Mouse (Mus musculus): ENCODE data around the gene Fat3. TPM values are rescaled to one million over a fixed set of nuclear protein-coding genes. Genes with fewer than 3 reads are reported as not detected.

Fat3 gene
- polyA plus RNA-seq, 1 experiment from 2014 or later: 9.1 TPM

DNA sequence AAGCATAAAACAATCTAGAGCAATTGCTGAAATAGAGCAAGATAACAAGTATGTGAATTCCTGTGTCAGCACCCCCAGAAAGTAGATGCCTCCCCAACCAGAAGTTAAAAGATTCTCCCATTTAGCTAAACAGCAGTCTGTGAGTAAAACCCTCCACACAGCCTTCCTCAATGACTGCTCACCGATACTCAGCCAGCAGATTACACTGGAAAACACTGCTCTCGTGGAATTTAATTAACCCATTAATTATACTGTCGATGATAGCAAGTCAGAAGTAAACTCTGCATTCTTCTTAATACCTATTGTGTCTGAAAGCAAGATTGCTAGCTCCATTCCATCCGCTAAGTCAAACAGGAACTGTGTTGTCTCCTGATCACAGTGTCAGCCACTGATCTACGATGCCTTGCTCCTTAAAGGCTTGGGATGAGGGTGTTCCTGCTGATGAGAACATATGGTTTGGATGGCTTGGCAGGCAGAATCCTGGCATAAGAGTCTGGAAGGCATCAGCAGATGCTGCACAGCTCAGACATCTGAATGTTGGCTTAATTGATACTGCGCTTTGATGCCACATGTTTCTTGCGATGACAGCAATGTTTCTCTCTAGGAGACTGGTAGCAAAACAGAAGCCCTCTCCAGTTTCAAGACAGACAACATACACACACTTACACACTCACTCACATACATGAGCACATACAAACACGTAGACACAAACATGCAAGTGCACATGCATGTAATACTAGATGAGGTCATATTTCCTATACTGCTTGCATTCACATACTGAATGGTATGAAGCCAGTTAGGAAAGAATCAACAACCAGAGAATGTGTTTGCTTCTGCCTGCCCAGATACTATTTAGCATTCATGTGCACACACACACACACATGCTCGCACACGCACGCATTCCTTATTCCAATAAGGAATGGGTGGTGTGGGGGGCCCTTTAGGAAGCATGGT is 155.9 kb downstream of the Fat3 start:
- H3K27ac ChIP-seq (replicated peaks): no peak overlapping the region
- peak overlapping the region; percentile 8; the same call in 1 of the 2 replicates for H3K4me2 ChIP-seq
- H3K27me3 ChIP-seq: no peaks in the 10 kb centered on the region
- no peaks in the 10 kb centered on the region for H3K9me3 ChIP-seq
- H3K4me1 ChIP-seq (replicated peaks): peaks cover 17% of the 10 kb centered on the region
- ATAC-seq (ENCODE audit: low FRiP score, low read depth): peak; percentile 85
- no peak overlapping the region for H3K9ac ChIP-seq
- H3K36me3 ChIP-seq: no peaks in the 10 kb centered on the region
- 46% methylated on average over 11 of the region's 11 CpGs for WGBS
- no peak overlapping the region for H3K4me3 ChIP-seq

DNA sequence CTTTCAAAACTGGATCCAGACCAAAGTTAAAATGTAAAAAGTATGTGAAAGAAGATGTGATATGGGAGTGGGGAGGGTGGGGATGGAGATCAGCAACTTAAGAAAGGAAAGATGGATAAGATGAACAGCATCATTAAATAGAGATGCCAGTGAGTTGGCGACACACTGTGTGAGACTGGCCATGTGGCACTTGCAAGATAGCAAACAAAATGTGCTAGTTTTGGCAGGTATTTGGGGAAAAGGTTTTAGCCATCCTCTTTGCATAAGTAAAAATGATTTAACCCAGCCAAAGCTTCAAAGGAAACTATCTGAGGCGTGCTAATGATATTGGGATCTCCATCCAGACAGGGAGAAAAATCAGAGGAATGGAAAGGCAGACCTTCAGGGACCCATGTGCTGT is 157.9 kb downstream of the Fat3 start:
- H3K4me2 ChIP-seq: no peak overlapping the region
- H3K4me3 ChIP-seq: no peak overlapping the region
- no peaks in the 10 kb centered on the region for H3K36me3 ChIP-seq
- 80% methylated on average over 2 of the region's 2 CpGs for WGBS
- no peak overlapping the region for H3K9ac ChIP-seq
- no peaks in the 10 kb centered on the region for H3K27me3 ChIP-seq
- ATAC-seq (ENCODE audit: low FRiP score, low read depth): no peak
- no peaks in the 10 kb centered on the region for H3K9me3 ChIP-seq
- H3K4me1 ChIP-seq (replicated peaks): peaks cover 17% of the 10 kb centered on the region
- no peak overlapping the region for H3K27ac ChIP-seq (replicated peaks)

- peaks cover 17% of the 10 kb centered on the region for H3K4me1 ChIP-seq (replicated peaks)
- no peak overlapping the region for H3K4me3 ChIP-seq
- no peaks in the 10 kb centered on the region for H3K36me3 ChIP-seq
- H3K27me3 ChIP-seq: no peaks in the 10 kb centered on the region
- WGBS: 78% methylated on average over 8 of the region's 8 CpGs
- no peaks in the 10 kb centered on the region for H3K9me3 ChIP-seq
- H3K27ac ChIP-seq (replicated peaks): no peak overlapping the region
- H3K4me2 ChIP-seq: no peak overlapping the region
- no peak overlapping the region for H3K9ac ChIP-seq
- no peak for ATAC-seq (ENCODE audit: low FRiP score, low read depth)
Measured at GRCm38 (mm10) chr9:16342577-16342976, 158.5 kb downstream of the Fat3 start.

- Histone ChIP-seq H3K4me2 (no peak overlapping the region), H3K9me3 (no peaks in the 10 kb centered on the region), H3K4me3 (no peak overlapping the region), H3K27me3 (no peaks in the 10 kb centered on the region), H3K36me3 (no peaks in the 10 kb centered on the region), H3K4me1 (replicated peaks) (peaks cover 14% of the 10 kb centered on the region), H3K27ac (replicated peaks) (no peak overlapping the region), H3K9ac (no peak overlapping the region; the same call in 1 of the 2 replicates)
- WGBS: 28% methylated on average over 3 of the region's 3 CpGs
- 0 out of 2 replicates have a peak, but pooled peaks have one; percentile 63 for ATAC-seq (ENCODE audit: low FRiP score, low read depth)
Measured at GRCm38 (mm10) chr9:16330290-16330984, 170.6 kb downstream of the Fat3 start.

DNA sequence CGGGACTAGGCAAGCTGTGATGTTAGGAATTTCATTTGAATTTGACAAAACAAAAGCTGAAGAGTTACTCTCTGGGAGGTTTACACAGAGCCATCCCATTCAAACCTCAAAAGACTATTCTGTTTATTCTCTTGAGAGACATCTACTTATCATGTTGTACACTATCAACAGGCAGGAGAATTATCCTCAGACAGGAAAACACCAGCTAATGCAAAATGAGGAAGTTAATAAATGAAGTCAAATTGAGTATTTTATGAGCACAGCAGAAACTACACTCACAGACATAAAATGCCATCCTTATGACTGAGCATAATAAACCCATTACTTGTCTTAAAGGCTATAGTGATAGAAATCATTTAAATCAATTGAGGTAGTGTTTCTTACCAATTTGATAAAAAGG is 182.1 kb downstream of the Fat3 start:
- no peaks in the 10 kb centered on the region for H3K36me3 ChIP-seq
- no peaks in the 10 kb centered on the region for H3K27me3 ChIP-seq
- 55% methylated on average over 1 of the region's 1 CpGs for WGBS
- no peak overlapping the region for H3K9ac ChIP-seq
- no peak overlapping the region for H3K27ac ChIP-seq (replicated peaks)
- no peak for ATAC-seq (ENCODE audit: low FRiP score, low read depth)
- H3K4me2 ChIP-seq: no peak overlapping the region
- H3K4me3 ChIP-seq: no peak overlapping the region
- no peaks in the 10 kb centered on the region for H3K4me1 ChIP-seq (replicated peaks)
- H3K9me3 ChIP-seq: no peaks in the 10 kb centered on the region

DNA sequence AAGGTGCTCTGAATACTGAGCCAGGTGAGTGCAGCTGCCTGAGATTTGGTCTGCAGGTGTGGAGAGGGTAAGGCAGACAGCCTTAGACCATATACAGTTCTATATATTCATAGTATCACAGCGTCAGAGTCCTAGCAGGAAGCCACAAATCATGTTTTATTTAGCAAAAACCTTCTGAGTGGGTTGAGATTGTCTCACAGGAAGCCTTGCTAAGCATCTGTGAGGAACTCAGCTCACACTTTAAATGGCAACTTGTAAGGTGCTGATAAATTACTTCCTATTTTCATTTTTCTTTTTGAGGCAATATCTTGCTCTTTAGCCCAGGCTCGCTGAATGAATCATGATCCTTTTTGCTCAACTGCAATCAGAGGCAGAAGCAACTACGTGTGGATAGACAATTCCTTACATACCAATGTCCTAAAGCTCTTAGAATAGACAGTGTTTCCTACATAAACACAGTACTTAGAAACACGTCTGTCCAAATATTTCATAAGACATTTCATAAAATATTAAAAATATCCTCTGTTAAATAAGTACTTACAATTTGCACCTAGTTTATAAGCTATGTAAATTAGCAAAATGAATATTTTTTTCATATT is 188.4 kb downstream of the Fat3 start:
- no peak overlapping the region for H3K9ac ChIP-seq
- H3K4me2 ChIP-seq: no peak overlapping the region
- no peaks in the 10 kb centered on the region for H3K36me3 ChIP-seq
- no peak for ATAC-seq (ENCODE audit: low FRiP score, low read depth)
- no peak overlapping the region for H3K4me3 ChIP-seq
- H3K9me3 ChIP-seq: no peaks in the 10 kb centered on the region
- no peak overlapping the region for H3K27ac ChIP-seq (replicated peaks)
- H3K4me1 ChIP-seq (replicated peaks): peaks cover 14% of the 10 kb centered on the region; the same call in 1 of the 2 replicates
- WGBS: 76% methylated on average over 4 of the region's 4 CpGs
- H3K27me3 ChIP-seq: no peaks in the 10 kb centered on the region

DNA sequence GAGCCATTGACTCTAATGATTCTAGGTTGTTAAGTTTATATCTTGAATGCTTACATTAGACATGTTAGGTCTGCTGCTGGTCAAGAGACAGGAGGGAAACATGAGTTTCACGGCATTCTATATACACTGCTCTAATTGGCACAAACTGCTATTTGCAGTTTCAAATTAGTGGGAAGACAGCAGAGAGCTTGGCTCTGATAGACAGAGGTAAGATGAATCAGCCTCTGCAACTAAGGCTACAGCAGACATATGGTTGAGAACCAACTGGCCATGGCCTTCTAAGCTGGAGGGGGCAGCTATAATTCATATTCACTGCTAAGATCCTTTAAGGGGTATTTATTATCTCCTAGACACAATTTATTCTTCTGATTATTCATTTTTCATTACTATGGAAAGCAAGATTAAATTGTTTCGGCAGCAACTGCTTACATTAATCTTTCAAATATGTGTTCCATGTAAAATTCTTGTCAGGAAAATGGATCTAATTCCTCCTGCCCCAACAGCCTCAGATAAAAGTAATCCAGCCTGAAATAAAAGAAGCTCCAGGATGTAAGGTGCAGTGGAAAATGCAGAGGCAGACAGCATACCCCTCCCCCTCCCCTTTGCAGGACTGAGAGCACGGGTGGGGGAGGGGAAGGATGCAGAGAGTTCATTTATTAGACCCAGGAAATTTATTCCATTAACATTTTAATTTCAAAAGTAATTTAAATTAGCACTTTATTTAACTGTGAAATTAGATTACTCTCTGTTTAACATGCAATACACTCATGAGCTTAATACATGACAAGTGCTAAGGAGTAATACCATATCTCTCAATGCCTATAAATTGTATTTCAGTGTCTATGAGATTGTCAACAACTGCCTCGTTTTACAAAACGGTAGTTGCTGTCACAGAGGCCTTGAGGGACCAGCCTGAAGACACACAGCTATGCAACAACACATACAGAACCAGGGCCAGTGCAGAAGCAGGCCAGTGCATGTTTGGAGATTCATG is 189.9 kb downstream of the Fat3 start:
- Histone ChIP-seq H3K27me3 (no peaks in the 10 kb centered on the region), H3K4me2 (no peak overlapping the region), H3K4me3 (no peak overlapping the region), H3K27ac (replicated peaks) (no peak overlapping the region), H3K4me1 (replicated peaks) (peaks cover 14% of the 10 kb centered on the region; the same call in 1 of the 2 replicates), H3K9me3 (no peaks in the 10 kb centered on the region), H3K9ac (no peak overlapping the region), H3K36me3 (no peaks in the 10 kb centered on the region)
- 37% methylated on average over 5 of the region's 5 CpGs for WGBS
- 0 out of 2 replicates have a peak, but pooled peaks have one; percentile 40 for ATAC-seq (ENCODE audit: low FRiP score, low read depth)

DNA sequence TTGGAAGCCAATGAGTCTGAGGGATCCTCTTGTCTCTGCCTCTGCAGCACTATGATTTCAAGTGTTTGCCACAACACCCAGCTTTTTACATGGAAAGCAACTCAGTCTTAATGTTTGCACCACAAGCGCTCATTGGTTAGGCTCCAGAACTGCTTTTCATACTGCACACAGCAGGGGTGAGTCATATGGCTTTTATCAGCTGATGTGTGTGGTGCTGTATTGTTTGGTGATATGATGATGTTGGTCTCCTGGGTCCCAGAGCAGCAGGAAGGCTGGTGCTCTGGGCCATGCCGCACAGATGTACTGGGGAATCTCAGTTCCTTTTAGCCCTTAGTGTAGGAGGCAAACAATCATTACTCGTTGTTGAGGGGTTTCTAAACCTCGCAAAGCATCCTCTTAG is 190.8 kb downstream of the Fat3 start:
- Histone ChIP-seq H3K27me3 (no peaks in the 10 kb centered on the region), H3K27ac (replicated peaks) (no peak overlapping the region), H3K4me1 (replicated peaks) (peaks cover 19% of the 10 kb centered on the region; the same call in 1 of the 2 replicates), H3K4me3 (no peak overlapping the region), H3K36me3 (no peaks in the 10 kb centered on the region), H3K4me2 (no peak overlapping the region), H3K9me3 (no peaks in the 10 kb centered on the region), H3K9ac (no peak overlapping the region)
- 58% methylated on average over 4 of the region's 4 CpGs for WGBS
- ATAC-seq (ENCODE audit: low FRiP score, low read depth): no peak

DNA sequence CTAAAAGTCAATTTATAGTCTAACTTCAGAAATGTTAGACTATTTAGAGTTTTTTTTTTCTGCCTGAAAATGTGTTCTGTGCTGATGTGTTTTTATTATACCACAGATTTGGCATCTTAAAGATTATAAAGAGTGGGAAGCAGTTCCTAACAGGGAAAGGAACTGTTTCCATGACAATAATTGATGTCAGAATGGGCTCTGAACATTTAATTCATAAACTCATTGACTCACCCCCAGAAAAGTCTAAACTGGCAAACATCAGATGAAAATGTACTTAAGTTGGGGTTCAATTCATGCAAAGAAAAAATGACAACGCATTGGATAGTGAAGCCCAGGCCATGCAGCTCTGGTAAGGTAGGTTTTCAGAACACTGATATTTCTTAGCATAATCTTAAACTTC is 193.3 kb downstream of the Fat3 start:
- H3K4me1 ChIP-seq (replicated peaks): peaks cover 28% of the 10 kb centered on the region
- no peak overlapping the region for H3K27ac ChIP-seq (replicated peaks)
- no peaks in the 10 kb centered on the region for H3K36me3 ChIP-seq
- no peak overlapping the region for H3K9ac ChIP-seq
- 92% methylated on average over 1 of the region's 1 CpGs for WGBS
- H3K9me3 ChIP-seq: no peaks in the 10 kb centered on the region
- H3K4me2 ChIP-seq: no peak overlapping the region
- H3K27me3 ChIP-seq: no peaks in the 10 kb centered on the region
- H3K4me3 ChIP-seq: no peak overlapping the region
- no peak for ATAC-seq (ENCODE audit: low FRiP score, low read depth)

- no peak for ATAC-seq (ENCODE audit: low FRiP score, low read depth)
Measured at GRCm38 (mm10) chr9:16306222-16306621, 194.9 kb downstream of the Fat3 start.

GRCm38 (mm10) chr9:16305396-16306086 is 195.5 kb downstream of the Fat3 start:
- H3K4me3 ChIP-seq: no peak overlapping the region
- H3K9me3 ChIP-seq: no peaks in the 10 kb centered on the region
- no peak for ATAC-seq (ENCODE audit: low FRiP score, low read depth)
- H3K4me1 ChIP-seq (replicated peaks): peaks cover 24% of the 10 kb centered on the region
- no peaks in the 10 kb centered on the region for H3K27me3 ChIP-seq
- no peak overlapping the region for H3K9ac ChIP-seq
- 85% methylated on average over 2 of the region's 2 CpGs for WGBS
- no peaks in the 10 kb centered on the region for H3K36me3 ChIP-seq
- H3K27ac ChIP-seq (replicated peaks): no peak overlapping the region
- H3K4me2 ChIP-seq: no peak overlapping the region

More at GRCm38 (mm10) chr9:16306222-16306621, 194.9 kb downstream of the Fat3 start:
- Histone ChIP-seq H3K36me3 (no peaks in the 10 kb centered on the region), H3K9ac (no peak overlapping the region), H3K4me2 (no peak overlapping the region), H3K4me1 (replicated peaks) (peaks cover 31% of the 10 kb centered on the region), H3K27me3 (no peaks in the 10 kb centered on the region), H3K4me3 (no peak overlapping the region), H3K27ac (replicated peaks) (no peak overlapping the region), H3K9me3 (no peaks in the 10 kb centered on the region)

All from hindbrain, embryonic 15.5 days (tissue).